Mouse (Mus musculus): ENCODE measurements around the gene Pex11b. TPM values are rescaled to one million over a fixed set of nuclear protein-coding genes. Genes with fewer than 3 reads are reported as not detected.
"Not testable (repeated sequence)": the region's sequence is repeated elsewhere in the genome, so short reads cannot be mapped to it uniquely, and the experiment has no call there.

Pex11b gene
- polyA plus RNA-seq, 1 experiment: 2.2 TPM

DNA sequence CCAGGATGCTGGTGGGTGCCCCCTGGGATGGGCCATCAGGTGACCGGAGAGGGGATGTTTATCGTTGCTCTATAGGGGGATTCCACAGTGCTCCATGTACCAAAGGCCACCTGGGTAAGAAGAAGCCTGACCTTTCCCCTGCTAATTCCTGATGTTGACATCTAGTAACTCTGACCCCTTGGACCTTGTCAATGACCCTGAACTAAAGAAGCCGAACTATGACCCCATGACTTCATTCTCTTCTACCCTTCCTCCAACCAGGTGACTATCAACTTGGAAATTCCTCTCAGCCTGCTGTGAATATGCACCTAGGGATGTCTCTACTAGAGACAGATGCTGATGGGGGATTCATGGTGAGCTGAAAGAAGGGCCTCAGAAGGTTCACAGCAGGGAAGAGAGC lies 12.2 kb downstream of the Pex11b start:
- Histone ChIP-seq H3K9me3 (no peaks in the 10 kb centered on the region), H3K36me3 (replicated peaks; ENCODE audit: low read length) (peaks cover 31% of the 10 kb centered on the region), H3K4me3 (replicated peaks) (no peak overlapping the region), H3K27me3 (replicated peaks) (no peaks in the 10 kb centered on the region), H3K4me1 (peaks cover 35% of the 10 kb centered on the region)
- TF ChIP-seq FLI1 (IDR thresholded peaks at IDR 0.05; ENCODE audit: low read length): no peak
- TF ChIP-seq GATA1 (IDR thresholded peaks at IDR 0.05; ENCODE audit: borderline replicate concordance, low read length): no peak

GRCm38 (mm10) chr3:96660901-96661300 lies 25.7 kb downstream of the Pex11b start:
- no peaks in the 10 kb centered on the region for H3K9me3 ChIP-seq
- peaks cover 30% of the 10 kb centered on the region for H3K4me1 ChIP-seq
- TF ChIP-seq GATA1 (IDR thresholded peaks at IDR 0.05; ENCODE audit: borderline replicate concordance, low read length) (no peak), FLI1 (IDR thresholded peaks at IDR 0.05; ENCODE audit: low read length) (no peak)
- peaks cover 3% of the 10 kb centered on the region for H3K36me3 ChIP-seq (replicated peaks; ENCODE audit: low read length)
- peaks cover 6% of the 10 kb centered on the region for H3K27me3 ChIP-seq (replicated peaks)
- H3K4me3 ChIP-seq (replicated peaks): no peak overlapping the region

GRCm38 (mm10) chr3:96662731-96663316 lies 27.6 kb downstream of the Pex11b start:
- Histone ChIP-seq H3K9me3 (no peaks in the 10 kb centered on the region), H3K4me3 (replicated peaks) (no peak overlapping the region), H3K36me3 (replicated peaks; ENCODE audit: low read length) (no peaks in the 10 kb centered on the region), H3K4me1 (peaks cover 30% of the 10 kb centered on the region), H3K27me3 (replicated peaks) (peaks cover 2% of the 10 kb centered on the region)
- no peak for TF ChIP-seq FLI1 (IDR thresholded peaks at IDR 0.05; ENCODE audit: low read length)

GRCm38 (mm10) chr3:96663432-96664239 lies 28.5 kb downstream of the Pex11b start:
- TF ChIP-seq GATA1 (IDR thresholded peaks at IDR 0.05; ENCODE audit: borderline replicate concordance, low read length) (no peak), FLI1 (IDR thresholded peaks at IDR 0.05; ENCODE audit: low read length) (no peak)
- H3K36me3 ChIP-seq (replicated peaks; ENCODE audit: low read length): no peaks in the 10 kb centered on the region
- peaks cover 30% of the 10 kb centered on the region for H3K4me1 ChIP-seq
- no peaks in the 10 kb centered on the region for H3K9me3 ChIP-seq
- H3K4me3 ChIP-seq (replicated peaks): peak overlapping the region; percentile 74
- no peaks in the 10 kb centered on the region for H3K27me3 ChIP-seq (replicated peaks)

- H3K9me3 ChIP-seq; H3K36me3 ChIP-seq (replicated peaks; ENCODE audit: low read length); H3K27me3 ChIP-seq (replicated peaks); H3K4me3 ChIP-seq (replicated peaks): not testable (repeated sequence)
- peaks cover 41% of the 10 kb centered on the region for H3K4me1 ChIP-seq
Measured at GRCm38 (mm10) chr3:96665732-96666363, 30.7 kb downstream of the Pex11b start.

DNA sequence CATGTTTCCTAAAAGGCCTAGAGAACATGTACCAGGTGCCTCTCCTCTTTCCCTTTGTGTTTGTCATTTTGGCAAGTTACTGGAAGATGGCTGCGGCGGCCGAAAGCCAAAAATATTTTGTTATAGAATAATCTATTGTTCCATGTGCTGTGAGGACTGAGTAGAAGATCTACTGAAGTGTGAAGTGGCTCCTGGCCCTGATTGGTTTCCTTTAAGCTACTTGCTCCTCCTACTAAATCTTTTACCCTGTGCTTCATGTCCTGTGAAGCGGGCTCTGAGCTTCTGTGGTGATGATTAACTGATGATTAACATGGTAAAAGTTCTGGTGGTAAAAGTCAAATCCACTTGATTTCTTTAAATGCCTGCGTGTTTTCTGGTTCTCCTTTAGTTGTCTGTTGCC lies 31.7 kb downstream of the Pex11b start:
- TF ChIP-seq GATA1 (IDR thresholded peaks at IDR 0.05; ENCODE audit: borderline replicate concordance, low read length): no peak
- no peak for TF ChIP-seq FLI1 (IDR thresholded peaks at IDR 0.05; ENCODE audit: low read length)
- Histone ChIP-seq H3K4me1 (peaks cover 41% of the 10 kb centered on the region), H3K27me3 (replicated peaks) (no peaks in the 10 kb centered on the region), H3K4me3 (replicated peaks) (no peak overlapping the region), H3K36me3 (replicated peaks; ENCODE audit: low read length) (no peaks in the 10 kb centered on the region), H3K9me3 (no peaks in the 10 kb centered on the region)

DNA sequence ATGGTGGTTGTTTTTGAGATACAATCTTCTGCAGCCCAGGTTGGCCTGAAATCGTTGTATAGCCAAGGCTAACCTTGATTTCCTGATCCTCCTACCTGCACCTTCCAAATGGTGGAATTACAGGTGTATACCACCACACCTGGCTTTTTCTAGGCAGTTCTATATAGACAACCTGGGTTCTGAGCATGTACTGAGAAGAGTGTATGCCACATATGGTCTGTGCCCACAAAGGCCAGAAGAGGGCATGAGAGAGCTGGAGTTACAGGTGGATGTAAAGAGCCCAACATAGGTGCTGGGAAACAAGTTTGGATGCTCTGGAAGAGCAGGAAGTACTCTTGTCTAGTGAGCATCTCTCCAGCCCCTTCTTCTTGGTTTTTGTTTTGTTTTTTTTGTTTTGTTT lies 32.1 kb downstream of the Pex11b start:
- Histone ChIP-seq H3K9me3 (no peaks in the 10 kb centered on the region), H3K4me3 (replicated peaks) (no peak overlapping the region), H3K27me3 (replicated peaks) (no peaks in the 10 kb centered on the region), H3K36me3 (replicated peaks; ENCODE audit: low read length) (no peaks in the 10 kb centered on the region), H3K4me1 (peaks cover 45% of the 10 kb centered on the region)
- TF ChIP-seq GATA1 (IDR thresholded peaks at IDR 0.05; ENCODE audit: borderline replicate concordance, low read length) (no peak), FLI1 (IDR thresholded peaks at IDR 0.05; ENCODE audit: low read length) (no peak)

DNA sequence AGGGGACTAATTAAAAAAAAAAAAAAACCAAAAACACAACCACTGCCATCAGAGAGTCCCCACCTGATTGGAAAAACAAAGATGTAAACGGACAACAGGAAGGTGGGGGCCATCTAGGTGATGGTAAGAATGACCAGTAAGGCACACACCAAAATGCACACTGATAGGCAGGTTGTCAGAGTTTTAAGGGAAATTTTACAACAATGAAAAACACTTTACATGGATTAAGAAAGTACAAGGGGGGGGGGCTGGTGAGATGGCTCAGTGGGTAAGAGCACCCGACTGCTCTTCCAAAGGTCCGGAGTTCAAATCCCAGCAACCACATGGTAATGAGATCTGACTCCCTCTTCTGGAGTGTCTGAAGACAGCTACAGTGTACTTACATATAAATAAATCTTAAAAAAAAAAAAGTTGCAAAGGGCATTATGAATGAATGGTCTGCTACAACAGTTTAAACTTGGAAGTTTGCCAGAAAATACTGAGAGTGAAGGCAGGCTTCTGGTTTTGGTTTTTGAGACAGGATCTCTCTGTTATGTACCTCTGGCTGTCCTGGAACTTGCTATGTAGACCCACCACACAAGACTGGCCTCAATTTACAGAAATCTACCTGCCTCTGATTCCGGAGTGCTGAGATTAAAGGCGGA lies 33.4 kb downstream of the Pex11b start:
- H3K36me3 ChIP-seq (replicated peaks; ENCODE audit: low read length): peaks cover 3% of the 10 kb centered on the region
- no peaks in the 10 kb centered on the region for H3K27me3 ChIP-seq (replicated peaks)
- H3K4me1 ChIP-seq: peaks cover 51% of the 10 kb centered on the region
- H3K9me3 ChIP-seq: no peaks in the 10 kb centered on the region
- no peak overlapping the region for H3K4me3 ChIP-seq (replicated peaks)
- no peak for TF ChIP-seq GATA1 (IDR thresholded peaks at IDR 0.05; ENCODE audit: borderline replicate concordance, low read length)
- TF ChIP-seq FLI1 (IDR thresholded peaks at IDR 0.05; ENCODE audit: low read length): no peak

DNA sequence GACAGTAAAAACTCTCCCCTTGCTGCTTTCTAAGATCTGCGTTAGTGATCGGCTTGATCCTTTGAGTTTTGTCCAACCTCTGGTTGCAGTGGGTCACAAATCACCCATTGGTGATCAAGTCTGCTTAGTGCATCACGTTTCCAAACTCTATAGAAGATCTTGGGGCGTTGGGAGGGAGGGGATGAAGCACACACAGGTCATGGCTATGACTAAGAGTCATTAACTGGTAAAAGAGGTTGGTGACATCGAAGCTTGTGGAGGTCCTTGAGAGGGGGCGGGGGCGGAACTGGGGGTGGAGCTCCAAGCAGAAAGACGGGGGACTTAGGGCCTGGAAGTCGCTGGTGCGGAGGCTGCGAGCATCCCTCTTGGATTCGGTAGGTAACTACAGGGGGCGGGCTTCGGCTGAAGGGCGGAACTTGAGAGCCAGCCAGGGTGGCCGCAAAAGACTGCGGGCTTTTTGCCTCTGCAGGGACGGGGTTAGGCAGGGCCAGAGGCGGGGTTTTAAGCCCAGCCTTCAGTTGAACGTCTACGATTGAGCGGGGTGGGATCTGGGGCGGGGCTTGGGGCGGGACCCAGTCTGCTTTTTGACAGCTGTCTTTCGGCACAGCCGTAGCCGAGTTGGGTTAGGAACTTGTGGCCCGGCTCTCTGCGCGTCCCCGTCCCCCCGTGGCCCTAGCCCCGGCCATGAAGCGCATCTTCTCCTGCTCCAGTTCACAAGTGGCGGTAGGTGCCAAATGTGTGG lies 34.7 kb downstream of the Pex11b start, which contains the start of gene Ankrd35:
Gene Ankrd35, plus strand, starts transcription at position 405 of the 742 bp plus-strand sequence.
- Histone ChIP-seq H3K27me3 (replicated peaks) (no peaks in the 10 kb centered on the region), H3K36me3 (replicated peaks; ENCODE audit: low read length) (peaks cover 11% of the 10 kb centered on the region), H3K4me1 (peaks cover 54% of the 10 kb centered on the region), H3K9me3 (no peaks in the 10 kb centered on the region), H3K4me3 (replicated peaks) (peak within 1 kb of the TSS; percentile 94)
- TF ChIP-seq GATA1 (IDR thresholded peaks at IDR 0.05; ENCODE audit: borderline replicate concordance, low read length) (no peak), FLI1 (IDR thresholded peaks at IDR 0.05; ENCODE audit: low read length) (no peak)

Measured in megakaryocyte, embryonic 14.5 days (primary cell).